Mouse (Mus musculus) heart, embryonic 10.5 days (tissue): ENCODE results near the gene Kcne1. TPM values are rescaled to one million over a fixed set of nuclear protein-coding genes. Genes with fewer than 3 reads are reported as not detected.

ENCODE experiments used
- polyA plus RNA-seq: library from polyadenylated mRNA; unstranded; fragments of >200 nt; fragmentation: Nextera tagmentation; extraction: Ambion mirVana; gene quantifications from 2 replicates; pipeline ENCODE4 v1.2.1, GENCODE M21; 2016

The Kcne1 gene
- polyA plus RNA-seq, 1 experiment from 2014 or later: 21.3 TPM

Other genes starting within 250 kb of the Kcne1 start
- 0.95 and 2.0 TPM in 2 replicates for gene Kcne2, start 67.1 kb downstream of the Kcne1 start, polyA plus RNA-seq
- 114 and 117 TPM in 2 replicates for gene Smim11, start 58.2 kb downstream of the Kcne1 start, polyA plus RNA-seq
- 0.10 TPM in 1 of 2 replicates, not detected in the other for gene Fam243, start 38.0 kb downstream of the Kcne1 start, polyA plus RNA-seq
- gene Rcan1, start 111.4 kb upstream of the Kcne1 start, polyA plus RNA-seq: 78.8 and 129 TPM in 2 replicates
- 3.1 and 4.2 TPM in 2 replicates for gene Clic6, start 126.3 kb upstream of the Kcne1 start, polyA plus RNA-seq